Mouse (Mus musculus) layer of hippocampus, postnatal 36 days (tissue): ENCODE results near the gene Sptb. TPM values are rescaled to one million over a fixed set of nuclear protein-coding genes. Genes with fewer than 3 reads are reported as not detected.
A peak's percentile ranks its signal among the peaks of the same experiment; 100 is the strongest.

Experiments used
- DNase-seq, 2 experiments: peaks; one replicate each; pipeline ENCODE4 v3.0.0; 2022
- total RNA-seq, 2 experiments: library from RNA; stranded (reverse); gene quantifications; 2 replicates each; pipeline ENCODE4 v1.2.3; 2021

The Sptb gene
- total RNA-seq, 2 experiments from 2014 or later: 126 to 127 TPM

DNA sequence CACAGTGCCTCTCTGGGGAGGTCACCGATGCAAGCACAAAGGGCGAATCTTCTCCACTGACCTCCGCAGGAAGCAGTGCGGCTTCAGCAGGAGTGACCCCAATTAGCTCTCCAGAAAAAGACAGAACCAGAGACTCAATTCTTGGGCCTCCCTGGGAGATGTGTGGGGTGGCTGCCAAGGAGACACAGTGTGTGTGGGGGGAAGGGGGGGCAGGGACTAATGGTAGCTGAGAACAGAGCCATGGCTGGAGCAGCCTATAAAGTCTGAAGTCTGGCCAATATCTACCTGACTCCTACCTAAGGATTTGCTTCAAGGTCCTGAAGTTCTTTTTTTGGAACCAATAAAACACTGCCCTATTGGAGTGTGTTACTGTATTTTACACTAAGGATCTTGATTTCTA is 105.8 kb downstream of the Sptb start:
- no peak for DNase-seq

- no peak for DNase-seq
Observed at GRCm38 (mm10) chr12:76603779-76604178, 106.6 kb downstream of the Sptb start.

DNA sequence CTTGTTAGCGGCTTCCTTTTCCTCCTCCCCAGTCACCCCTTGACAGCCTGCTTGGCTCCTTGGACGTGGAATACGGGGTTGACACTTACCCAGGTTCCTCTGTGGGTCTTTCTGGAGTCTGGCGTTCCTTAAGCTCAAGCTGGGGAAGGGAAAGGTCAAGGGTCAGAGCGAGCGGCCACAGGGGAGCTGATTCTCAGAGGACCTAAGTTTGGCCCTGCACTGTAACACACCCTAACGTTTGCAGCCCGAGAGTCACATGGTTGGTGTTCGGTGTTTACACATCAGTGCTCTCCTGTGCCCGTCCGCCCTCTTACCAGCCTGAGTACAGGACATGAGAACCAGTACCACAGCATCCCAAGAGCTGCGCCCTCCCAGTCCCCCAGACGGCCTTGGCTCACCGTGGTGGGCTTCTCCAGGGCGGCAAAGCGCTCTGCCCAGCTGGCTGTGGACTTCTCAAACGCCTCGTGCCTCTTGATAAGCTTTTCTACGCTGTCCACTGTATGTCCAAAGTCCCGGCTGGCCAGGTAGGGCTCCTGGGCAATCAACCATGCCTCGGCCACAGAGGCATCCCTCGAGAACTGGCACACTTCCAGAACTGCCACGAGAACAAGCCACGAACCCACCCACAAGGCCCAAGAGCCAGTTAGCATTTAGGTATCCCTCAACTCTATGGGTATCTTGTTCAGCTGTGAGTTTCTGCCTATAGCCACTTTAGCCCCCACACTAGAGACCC is 112.0 kb downstream of the Sptb start:
- no peak for DNase-seq

GRCm38 (mm10) chr12:76597577-76598100 is 112.7 kb downstream of the Sptb start:
- DNase-seq: no peak

GRCm38 (mm10) chr12:76596292-76597023 is 113.9 kb downstream of the Sptb start:
- peak; percentile 65 to 73 for DNase-seq

DNA sequence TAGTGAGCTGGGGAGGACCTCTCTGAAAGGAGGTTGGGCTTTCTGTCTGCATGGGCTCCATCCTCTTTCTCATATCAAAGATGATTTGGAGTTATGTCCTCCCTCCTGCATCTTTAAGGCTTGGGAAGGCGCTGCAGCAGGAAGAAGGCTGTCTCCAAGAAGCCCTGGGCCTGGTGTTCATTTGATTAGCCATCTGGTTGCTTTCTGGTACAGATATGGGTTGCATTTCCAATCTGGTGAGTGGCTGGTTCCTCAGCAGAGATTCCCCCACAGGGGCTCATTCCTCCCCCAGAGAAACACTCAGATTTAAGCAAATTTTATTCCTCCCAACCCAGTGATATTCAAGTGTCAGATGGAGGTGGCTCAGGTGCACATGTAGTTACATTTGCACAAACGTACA is 114.5 kb downstream of the Sptb start:
- peak; percentile 39 to 44 for DNase-seq

GRCm38 (mm10) chr12:76594556-76594955 is 115.8 kb downstream of the Sptb start:
- no peak for DNase-seq

- peak; percentile 63 to 65 for DNase-seq
Observed at GRCm38 (mm10) chr12:76593839-76594322, 116.5 kb downstream of the Sptb start.

DNA sequence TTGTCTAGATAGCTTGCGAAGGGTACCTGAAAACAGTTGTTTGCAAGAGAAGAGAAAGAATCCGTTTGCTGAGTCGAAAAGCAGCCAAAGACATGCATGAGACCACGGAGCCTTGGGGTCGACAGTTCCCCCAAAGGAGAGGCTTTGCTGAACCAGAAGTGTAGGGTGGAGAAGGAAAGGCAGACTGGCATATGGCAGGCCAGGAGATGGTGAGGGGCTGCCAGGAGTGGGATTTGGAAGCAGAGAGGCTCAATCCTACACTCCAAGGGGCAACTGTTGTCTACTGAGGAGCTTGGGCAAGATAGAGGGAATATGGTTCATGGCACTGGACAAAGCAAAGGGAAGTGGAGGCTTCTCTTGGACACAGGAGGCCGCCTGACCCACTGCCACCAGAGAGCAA is 117.1 kb downstream of the Sptb start:
- DNase-seq: no peak

- DNase-seq: peak in 1 of 2 experiments; percentile 47
Observed at GRCm38 (mm10) chr12:76592213-76592612, 118.1 kb downstream of the Sptb start.

GRCm38 (mm10) chr12:76591037-76591436 is 119.3 kb downstream of the Sptb start:
- no peak for DNase-seq

DNA sequence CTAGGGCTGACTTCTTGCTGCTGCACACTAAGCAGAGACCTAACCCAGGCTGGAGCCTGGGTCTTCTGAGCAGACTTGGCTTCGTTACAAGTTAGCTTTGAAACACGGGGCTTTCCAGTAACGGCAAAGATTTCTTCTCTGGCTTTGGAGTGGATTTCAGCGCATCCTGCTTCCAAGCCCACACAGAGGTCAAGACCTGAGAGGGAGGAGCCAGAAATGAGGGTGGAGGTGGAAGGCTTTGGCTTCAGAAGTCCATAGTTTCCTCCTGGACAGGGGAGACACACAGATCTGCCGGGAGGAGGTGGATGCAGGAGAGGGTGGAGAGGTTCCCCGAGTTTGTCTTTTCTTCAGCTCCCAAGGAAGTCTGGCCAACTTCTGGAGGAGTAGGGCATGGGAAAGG is 120.8 kb downstream of the Sptb start:
- no peak for DNase-seq

DNA sequence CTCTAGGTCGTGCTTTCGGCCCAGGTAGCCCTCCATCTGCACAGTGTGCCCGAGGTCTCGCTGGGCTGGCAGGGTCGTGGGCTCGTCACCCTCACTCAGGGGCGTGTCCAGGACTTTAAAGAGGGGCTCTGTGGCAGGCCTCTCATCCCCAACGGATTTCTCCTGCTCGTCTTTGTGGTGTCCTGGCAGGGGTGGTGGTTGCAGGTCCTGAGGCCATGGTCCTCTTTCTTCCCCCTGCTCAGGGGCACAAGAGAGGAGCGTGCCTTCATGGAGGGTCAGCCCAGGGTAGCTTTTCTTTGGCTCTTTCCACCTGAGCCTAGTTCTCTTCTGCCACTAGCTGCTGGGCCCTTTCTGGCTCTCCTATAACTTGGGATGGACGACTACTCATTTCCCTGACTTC is 123.0 kb downstream of the Sptb start:
- no peak for DNase-seq

DNA sequence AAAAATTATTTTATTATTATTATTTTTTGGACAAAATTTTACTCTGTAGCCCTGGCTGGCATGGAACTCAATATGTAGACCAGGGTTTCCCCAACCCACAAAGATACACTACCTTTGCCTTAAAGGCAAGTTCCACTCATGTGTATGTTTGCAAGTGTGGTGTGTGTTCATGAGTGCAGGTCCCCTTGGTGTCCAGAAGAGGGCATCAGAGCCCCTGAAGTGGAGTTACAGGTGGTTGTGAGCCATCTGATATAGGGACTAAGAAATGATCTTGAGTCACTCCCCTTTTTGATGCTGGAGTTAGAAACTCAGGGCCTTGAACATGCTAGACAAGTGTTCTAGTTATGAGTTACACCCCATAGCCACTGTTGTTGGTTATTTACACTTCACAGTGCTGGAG is 125.3 kb downstream of the Sptb start:
- DNase-seq: no peak

DNA sequence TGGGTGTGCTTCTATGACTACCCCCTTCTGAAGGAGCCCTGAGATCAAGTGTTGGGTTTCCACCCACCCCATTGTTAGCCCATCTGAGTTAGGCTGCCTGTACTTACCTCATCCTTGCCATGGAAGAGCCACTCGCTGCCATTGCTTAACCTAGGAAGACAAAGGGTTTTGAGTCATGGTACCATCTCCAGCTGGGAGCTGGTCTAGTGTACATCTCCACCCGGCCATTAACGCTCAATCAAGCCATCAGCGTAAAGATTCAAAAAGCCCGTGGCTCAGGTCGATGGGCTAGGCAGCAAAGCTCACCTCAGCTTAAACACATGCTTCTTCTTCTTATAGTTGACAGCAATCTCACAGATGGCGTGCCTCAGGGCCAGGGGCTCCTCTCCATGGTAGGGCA is 126.9 kb downstream of the Sptb start:
- no peak for DNase-seq

DNA sequence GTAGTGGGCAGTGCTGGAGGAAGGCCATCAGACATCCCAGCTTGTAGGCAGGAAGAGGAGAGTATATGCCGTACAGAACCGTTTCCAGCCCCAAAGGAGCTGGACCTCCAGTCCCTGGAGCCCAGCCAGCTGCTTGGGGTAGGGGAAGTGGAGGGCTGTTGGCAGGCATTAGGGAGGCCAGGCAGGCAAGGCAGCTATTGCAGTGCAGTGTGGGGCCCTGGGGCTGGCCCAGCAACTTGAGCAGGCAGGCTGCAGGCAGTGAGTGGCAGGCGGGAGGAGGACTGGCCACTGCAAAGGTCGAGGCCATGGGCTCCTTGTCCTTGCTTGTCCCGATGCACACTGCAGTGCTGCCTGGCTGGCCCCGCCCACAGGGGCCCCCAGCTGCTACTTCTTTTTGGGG is 127.5 kb downstream of the Sptb start:
- no peak for DNase-seq

DNA sequence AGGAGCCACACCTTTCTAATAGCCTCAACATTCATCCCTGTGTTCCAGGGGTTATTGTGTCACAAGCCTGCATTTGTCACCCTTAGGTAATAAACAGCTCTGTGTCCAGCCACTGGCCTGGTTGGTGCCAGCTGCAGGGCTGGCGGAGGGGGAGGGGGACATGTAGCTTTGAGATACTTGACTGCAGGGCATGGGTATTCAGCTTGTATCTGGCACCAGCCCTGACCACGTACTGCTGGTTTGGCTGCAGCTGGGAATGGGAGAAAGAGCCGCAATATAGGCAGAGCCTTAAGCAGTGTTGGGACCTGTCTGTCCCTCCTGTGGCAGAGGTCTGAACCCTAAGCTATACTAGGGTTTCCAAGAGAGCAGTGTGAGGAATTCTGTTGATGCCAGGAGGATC is 128.2 kb downstream of the Sptb start:
- no peak for DNase-seq

- no peak for DNase-seq
Observed at GRCm38 (mm10) chr12:76579806-76580205, 130.5 kb downstream of the Sptb start.

DNA sequence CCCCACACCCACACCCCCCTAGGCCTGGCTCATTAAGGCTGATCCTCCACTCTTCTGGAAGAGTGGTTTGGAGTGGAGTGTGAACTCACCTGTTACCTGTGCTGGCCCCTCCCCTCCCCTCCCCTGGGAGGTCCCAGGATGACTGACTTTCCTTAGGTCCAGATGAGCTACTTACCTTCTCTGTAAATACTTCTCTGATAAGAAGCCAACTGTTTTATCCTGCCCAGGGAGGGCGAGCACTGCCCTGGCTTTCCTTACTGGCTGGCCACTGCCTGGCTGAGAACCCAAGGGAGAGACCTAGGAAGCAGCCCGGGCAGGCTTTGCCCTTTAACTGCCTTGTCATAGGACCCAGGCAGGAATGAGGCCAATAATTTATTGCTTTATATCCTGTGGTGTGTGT is 131.9 kb downstream of the Sptb start:
- no peak for DNase-seq

- no peak for DNase-seq
Observed at GRCm38 (mm10) chr12:76577858-76578257, 132.5 kb downstream of the Sptb start.

DNA sequence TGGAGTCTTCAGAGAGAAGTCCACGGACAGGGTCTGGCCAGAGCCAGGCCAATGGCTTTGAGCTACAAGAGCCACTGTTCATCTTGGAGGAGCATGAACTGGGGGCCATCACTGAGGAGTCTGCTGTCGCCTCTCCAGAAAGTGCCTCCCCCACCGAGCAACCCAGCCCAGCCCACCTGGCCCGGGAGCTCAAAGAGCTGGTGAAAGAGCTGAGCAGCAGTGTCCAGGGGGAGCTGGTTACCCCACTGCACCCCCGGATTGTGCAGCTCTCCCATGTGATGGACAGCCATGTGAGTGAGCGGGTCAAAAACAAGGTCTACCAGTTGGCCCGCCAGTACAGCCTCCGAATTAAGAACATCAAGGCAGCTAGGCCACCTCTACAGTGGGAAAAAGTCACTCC is 133.5 kb downstream of the Sptb start:
- no peak for DNase-seq

GRCm38 (mm10) chr12:76576061-76576460 is 134.3 kb downstream of the Sptb start:
- DNase-seq: no peak

- DNase-seq: no peak
Observed at GRCm38 (mm10) chr12:76574815-76575214, 135.5 kb downstream of the Sptb start.

GRCm38 (mm10) chr12:76573381-76573780 is 137.0 kb downstream of the Sptb start:
- DNase-seq: no peak
